Mouse (Mus musculus): ENCODE data around the gene Saysd1.

The Saysd1 gene

GRCm38 (mm10) chr14:20112218-20112617 lies 26.1 kb downstream of the Saysd1 start:
- no peak for DNase-seq (ENCODE audit: low spot score in 2 of 2)

- DNase-seq (ENCODE audit: low spot score in 2 of 2), result no peak
These were observed 27.4 kb downstream of the Saysd1 start for GRCm38 (mm10) chr14:20110945-20111344.

- no peak for DNase-seq (ENCODE audit: low spot score in 2 of 2)
These were observed 32.1 kb downstream of the Saysd1 start for GRCm38 (mm10) chr14:20106271-20106670.

- DNase-seq (ENCODE audit: low spot score in 2 of 2), result no peak
These were observed 35.1 kb downstream of the Saysd1 start for GRCm38 (mm10) chr14:20103207-20103606.

GRCm38 (mm10) chr14:20098061-20098460 lies 40.3 kb downstream of the Saysd1 start:
- DNase-seq (ENCODE audit: low spot score in 2 of 2), result no peak

GRCm38 (mm10) chr14:20094942-20095341 lies 43.4 kb downstream of the Saysd1 start:
- no peak for DNase-seq (ENCODE audit: low spot score in 2 of 2)

- peak in 1 of 2 experiments; percentile 20 for DNase-seq (ENCODE audit: low spot score in 2 of 2)
These were observed 44.8 kb downstream of the Saysd1 start for GRCm38 (mm10) chr14:20093493-20093892.

- no peak for DNase-seq (ENCODE audit: low spot score in 2 of 2)
These were observed 54.0 kb downstream of the Saysd1 start for GRCm38 (mm10) chr14:20084335-20084734.

GRCm38 (mm10) chr14:20082536-20083325 lies 55.6 kb downstream of the Saysd1 start:
- peak; percentile 91 to 92 for DNase-seq (ENCODE audit: low spot score in 2 of 2)

- no peak for DNase-seq (ENCODE audit: low spot score in 2 of 2)
These were observed 56.3 kb downstream of the Saysd1 start for GRCm38 (mm10) chr14:20081937-20082533.

GRCm38 (mm10) chr14:20081084-20081483 lies 57.2 kb downstream of the Saysd1 start:
- DNase-seq (ENCODE audit: low spot score in 2 of 2), result no peak

- DNase-seq (ENCODE audit: low spot score in 2 of 2), result no peak
These were observed 61.2 kb downstream of the Saysd1 start for GRCm38 (mm10) chr14:20077181-20077580.

- no peak for DNase-seq (ENCODE audit: low spot score in 2 of 2)
These were observed 62.8 kb downstream of the Saysd1 start for GRCm38 (mm10) chr14:20075544-20075943.

- DNase-seq (ENCODE audit: low spot score in 2 of 2), result no peak
These were observed 63.6 kb downstream of the Saysd1 start for GRCm38 (mm10) chr14:20074759-20075158.

GRCm38 (mm10) chr14:20070629-20071028 lies 67.7 kb downstream of the Saysd1 start:
- no peak for DNase-seq (ENCODE audit: low spot score in 2 of 2)

GRCm38 (mm10) chr14:20068365-20068764 lies 70.0 kb downstream of the Saysd1 start:
- DNase-seq (ENCODE audit: low spot score in 2 of 2), result no peak

- DNase-seq (ENCODE audit: low spot score in 2 of 2), result peak; percentile 47 to 62
These were observed 70.8 kb downstream of the Saysd1 start for GRCm38 (mm10) chr14:20067293-20068074.

- DNase-seq (ENCODE audit: low spot score in 2 of 2), result no peak
These were observed 73.6 kb downstream of the Saysd1 start for GRCm38 (mm10) chr14:20064771-20065170.

GRCm38 (mm10) chr14:20048481-20048835 lies 89.9 kb downstream of the Saysd1 start:
- DNase-seq (ENCODE audit: low spot score in 2 of 2), result no peak

GRCm38 (mm10) chr14:20047814-20048480 lies 90.4 kb downstream of the Saysd1 start:
- DNase-seq (ENCODE audit: low spot score in 2 of 2), result no peak

- DNase-seq (ENCODE audit: low spot score in 2 of 2), result no peak
These were observed 91.0 kb downstream of the Saysd1 start for GRCm38 (mm10) chr14:20047291-20047690.

- DNase-seq (ENCODE audit: low spot score in 2 of 2), result no peak
These were observed 94.3 kb downstream of the Saysd1 start for GRCm38 (mm10) chr14:20044036-20044435.

Measured in urinary bladder, postnatal 36 days (tissue).